Mouse (Mus musculus): Measurements from ENCODE around the gene Nlrc5.

DNA sequence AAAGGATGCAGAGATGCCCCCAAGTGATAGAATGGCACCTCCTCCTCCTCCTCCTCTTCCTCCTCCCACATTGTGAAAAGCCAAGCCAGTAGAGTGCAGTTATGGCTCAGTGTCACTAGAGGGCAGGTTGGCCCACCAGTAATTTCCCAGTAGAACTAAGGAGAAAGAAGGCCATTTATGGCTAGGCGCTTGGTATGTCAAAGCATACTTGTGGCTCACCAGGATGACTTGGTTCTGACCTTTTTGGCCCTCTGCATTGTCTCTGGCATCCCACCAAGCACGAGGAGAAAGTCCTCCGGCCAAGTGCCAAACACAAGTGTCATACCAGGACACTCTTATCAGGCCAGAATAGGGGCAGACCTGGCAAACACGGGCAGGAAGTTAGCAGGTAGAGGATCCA, 94.1 kb downstream of the Nlrc5 start:
- TF ChIP-seq CTCF (IDR thresholded peaks at IDR 0.05; ENCODE audit: borderline replicate concordance, control insufficient read depth, extremely low read depth, insufficient read depth, low read length, poor library complexity) (no peak), POLR2A (IDR thresholded peaks at IDR 0.05; ENCODE audit: control insufficient read depth, extremely low read depth, insufficient read depth, low read length, poor library complexity) (no peak)

All from thymus, adult 2 months (tissue).